Mouse (Mus musculus) liver, embryonic 16.5 days (tissue): Measurements from ENCODE around the gene Tbx1. TPM values are rescaled to one million over a fixed set of nuclear protein-coding genes. Genes with fewer than 3 reads are reported as not detected.

Experiments
- ATAC-seq: fragments of 200-750 bp; cut with Nextera tagmentation; 2 replicates; pipeline ENCODE4 v1.8.0; 2017; ENCODE audit warnings: low read depth, mild to moderate bottlenecking, moderate number of reproducible peaks, moderate library complexity
- H3K27ac ChIP-seq: fragments of 300-500 bp; sonication (generic); 2 replicates; pipeline ENCODE4 v1.5.1; 2014; ENCODE audit warnings: mild to moderate bottlenecking, low read length
- H3K27me3 ChIP-seq: fragments of 300-500 bp; sonication (generic); 2 replicates; pipeline ENCODE4 v1.6.1; 2014; ENCODE audit warnings: low read depth, low read length, mixed read lengths; ENCODE audit not compliant: control insufficient read depth, insufficient read depth
- H3K36me3 ChIP-seq: fragments of 300-500 bp; sonication (generic); 2 replicates; pipeline ENCODE4 v1.6.1; 2014; ENCODE audit warnings: mild to moderate bottlenecking; ENCODE audit not compliant: control insufficient read depth, insufficient read depth
- H3K4me1 ChIP-seq: fragments of 300-500 bp; sonication (generic); 2 replicates; pipeline ENCODE4 v1.6.1; 2014; ENCODE audit warnings: low read depth, low read length, mixed read lengths; ENCODE audit not compliant: control insufficient read depth
- H3K4me2 ChIP-seq: fragments of 300-500 bp; sonication (generic); 2 replicates; pipeline ENCODE4 v1.6.1; 2014; ENCODE audit warnings: low read depth, low read length, mixed read lengths
- H3K4me3 ChIP-seq: fragments of 300-500 bp; sonication (generic); 2 replicates; pipeline ENCODE4 v1.5.1; 2014; ENCODE audit warnings: low read depth, mild to moderate bottlenecking, low read length
- H3K9ac ChIP-seq: fragments of 300-500 bp; sonication (generic); 2 replicates; pipeline ENCODE4 v1.6.1; 2014; ENCODE audit warnings: low read depth, low read length
- H3K9me3 ChIP-seq: fragments of 300-500 bp; sonication (generic); replicated peaks from 2 replicates; pipeline ENCODE4 v1.6.1; 2016; ENCODE audit warnings: low read length; ENCODE audit not compliant: control insufficient read depth
- WGBS: fragments of 180-500 bp; shearing (Covaris S2); extraction: QIAGEN DNeasy Blood & Tissue Kit; methylation state at CpG from one replicate; pipeline ENCODE4 v1.1.7; 2014; ENCODE audit not compliant: insufficient replicate concordance; 5-methylcytosine and 5-hydroxymethylcytosine counted together
- polyA plus RNA-seq: library from polyadenylated mRNA; unstranded; fragments of >200 nt; fragmentation: Nextera tagmentation; extraction: Ambion mirVana; gene quantifications from 2 replicates; pipeline ENCODE4 v1.2.1, GENCODE M21; 2015

Tbx1 gene
- polyA plus RNA-seq, 1 experiment from 2014 or later = 0.07 TPM

DNA sequence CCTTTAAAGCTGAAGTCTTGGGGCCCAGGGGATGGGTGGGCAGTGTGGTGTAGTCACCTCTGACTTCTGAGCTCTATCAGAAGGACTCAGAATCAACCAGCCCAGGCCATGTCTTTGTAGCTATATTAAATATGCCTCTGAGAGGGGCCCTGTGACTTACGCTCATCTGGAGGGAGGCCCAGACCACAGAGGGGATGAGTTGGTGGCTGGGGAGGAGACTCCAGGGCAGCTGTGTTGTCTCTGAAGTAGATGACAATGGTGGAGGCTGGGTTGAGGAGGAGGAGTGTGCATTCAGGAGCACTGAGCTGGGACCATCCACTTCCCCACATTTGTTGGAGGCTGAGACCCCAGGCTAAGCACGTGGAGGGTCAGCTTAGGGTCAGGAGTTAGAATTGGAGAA, 27.8 kb upstream of the Tbx1 start:
- ATAC-seq = no peak
- H3K4me1 ChIP-seq = peaks cover 8% of the 10 kb centered on the region
- H3K27me3 ChIP-seq = peaks cover 65% of the 10 kb centered on the region
- H3K9me3 ChIP-seq = no peaks in the 10 kb centered on the region
- no peaks in the 10 kb centered on the region for H3K36me3 ChIP-seq
- no peak overlapping the region for H3K9ac ChIP-seq
- 65% methylated on average over 2 of the region's 2 CpGs for WGBS
- H3K27ac ChIP-seq = no peak overlapping the region
- no peak overlapping the region for H3K4me2 ChIP-seq
- H3K4me3 ChIP-seq = no peak overlapping the region

DNA sequence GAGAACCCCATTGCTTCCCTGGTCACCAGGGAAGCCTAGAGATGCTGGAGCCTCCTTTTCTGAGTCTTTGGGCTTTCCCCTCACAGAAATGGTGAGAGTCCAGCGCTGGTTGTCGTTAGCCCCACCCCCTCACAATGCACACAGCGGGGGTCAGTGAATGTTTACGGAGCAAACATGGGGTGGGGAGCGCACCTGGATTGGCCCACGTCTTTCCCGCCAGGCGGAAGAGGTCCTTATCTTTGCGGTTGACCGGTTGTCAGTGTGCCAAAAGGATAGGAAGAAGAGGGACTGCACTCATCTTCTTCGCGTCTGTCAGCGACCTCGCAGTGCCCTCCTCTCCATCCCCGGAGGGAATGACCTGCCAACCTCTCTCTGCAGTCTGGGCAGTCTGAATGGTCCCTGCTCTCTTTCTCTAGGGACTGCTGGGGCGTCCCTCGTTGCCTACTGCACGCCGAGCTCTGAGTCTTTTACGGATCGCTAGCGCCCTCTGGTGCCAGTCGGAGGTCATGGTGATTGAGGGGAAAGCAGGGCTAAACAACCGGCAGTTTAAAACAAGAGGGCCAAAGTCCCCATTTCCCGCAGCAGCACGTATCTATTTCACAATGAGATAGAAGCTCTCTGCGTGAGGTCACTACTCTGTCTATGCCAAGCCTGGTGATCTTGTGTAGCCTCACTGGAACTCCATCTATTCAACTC, 27.0 kb upstream of the Tbx1 start:
- Histone ChIP-seq H3K9me3 (no peaks in the 10 kb centered on the region), H3K4me1 (peaks cover 8% of the 10 kb centered on the region), H3K4me3 (peak overlapping the region; percentile 19; the same call in 1 of the 2 replicates), H3K4me2 (peak overlapping the region; percentile 39), H3K36me3 (no peaks in the 10 kb centered on the region), H3K27me3 (peaks cover 57% of the 10 kb centered on the region), H3K9ac (no peak overlapping the region), H3K27ac (no peak overlapping the region)
- 1% methylated on average over 27 of the region's 27 CpGs for WGBS
- peak; percentile 74 for ATAC-seq

DNA sequence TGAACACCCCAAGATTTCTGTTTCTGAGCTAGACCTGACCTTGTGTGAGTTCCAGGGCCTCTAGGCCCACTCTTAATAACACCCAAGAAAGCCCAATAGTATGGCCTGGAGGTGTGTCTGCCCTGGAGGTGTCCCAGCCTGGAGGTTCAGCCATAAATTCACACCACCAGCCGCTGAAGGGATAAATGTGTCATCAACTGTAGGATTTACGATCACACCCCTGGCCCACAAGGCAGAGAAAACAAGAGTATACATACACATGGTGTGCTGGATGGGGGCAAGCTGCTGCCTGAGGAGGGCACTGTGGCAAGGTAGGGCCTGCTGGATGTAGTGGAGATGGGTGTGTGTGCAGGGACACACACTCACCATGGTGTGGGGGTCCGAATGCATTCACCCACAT, 22.8 kb upstream of the Tbx1 start:
- Histone ChIP-seq H3K4me3 (no peak overlapping the region), H3K27me3 (peaks cover 21% of the 10 kb centered on the region), H3K9me3 (no peaks in the 10 kb centered on the region), H3K9ac (no peak overlapping the region), H3K4me2 (no peak overlapping the region), H3K36me3 (no peaks in the 10 kb centered on the region), H3K4me1 (no peaks in the 10 kb centered on the region; the same call in none of the 2 replicates), H3K27ac (no peak overlapping the region)
- ATAC-seq = no peak
- WGBS = 61% methylated on average over 3 of the region's 3 CpGs

DNA sequence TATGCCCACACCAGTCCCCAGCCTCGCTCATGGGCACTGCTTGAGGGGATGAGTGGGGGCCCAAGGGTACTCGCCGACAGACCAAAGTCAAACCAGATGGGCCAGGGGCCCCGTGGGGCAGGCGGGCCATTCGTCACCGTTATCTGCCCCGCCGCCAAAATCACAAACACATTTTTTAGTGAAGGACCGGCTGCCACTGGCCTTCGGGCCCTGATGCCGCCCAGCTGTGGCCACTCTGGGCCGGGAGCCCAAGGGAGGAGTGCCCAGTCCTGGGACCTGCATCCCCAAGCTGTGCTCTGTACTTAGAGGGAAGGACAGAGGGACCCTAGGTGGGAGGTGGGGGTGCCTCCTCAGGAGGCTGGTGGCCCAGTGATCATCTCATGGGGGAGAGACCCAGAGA, 21.3 kb upstream of the Tbx1 start:
- Histone ChIP-seq H3K36me3 (no peaks in the 10 kb centered on the region), H3K9me3 (no peaks in the 10 kb centered on the region), H3K27me3 (peaks cover 20% of the 10 kb centered on the region), H3K4me3 (no peak overlapping the region), H3K4me1 (no peaks in the 10 kb centered on the region), H3K4me2 (no peak overlapping the region), H3K27ac (no peak overlapping the region), H3K9ac (no peak overlapping the region)
- no peak for ATAC-seq
- 68% methylated on average over 13 of the region's 13 CpGs for WGBS

DNA sequence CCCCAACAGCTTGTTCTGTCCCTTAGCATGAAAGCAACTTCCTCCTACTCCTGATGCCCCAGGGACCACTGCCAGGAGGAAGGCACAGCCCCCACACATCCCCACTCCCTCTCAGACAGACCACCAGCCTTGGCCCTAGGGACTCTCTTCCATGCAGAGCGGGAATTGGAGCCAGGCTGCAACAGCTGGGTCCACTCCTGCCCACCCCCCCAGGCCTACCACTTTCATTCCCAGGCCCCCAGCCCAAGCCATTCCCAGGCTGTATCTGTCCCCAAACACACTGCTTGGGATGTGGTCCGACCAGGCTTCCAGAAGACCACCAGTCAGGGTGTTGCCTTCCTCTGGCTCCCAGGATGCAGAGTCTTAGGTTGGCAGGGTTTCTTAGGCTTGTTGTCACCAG, 18.6 kb upstream of the Tbx1 start:
- H3K27me3 ChIP-seq = peaks cover 7% of the 10 kb centered on the region; the same call in 1 of the 2 replicates
- H3K4me1 ChIP-seq = no peaks in the 10 kb centered on the region
- 45% methylated on average over 2 of the region's 2 CpGs for WGBS
- H3K27ac ChIP-seq = no peak overlapping the region
- no peak overlapping the region for H3K4me2 ChIP-seq
- no peaks in the 10 kb centered on the region for H3K36me3 ChIP-seq
- no peaks in the 10 kb centered on the region for H3K9me3 ChIP-seq
- no peak for ATAC-seq
- H3K4me3 ChIP-seq = no peak overlapping the region
- no peak overlapping the region for H3K9ac ChIP-seq

DNA sequence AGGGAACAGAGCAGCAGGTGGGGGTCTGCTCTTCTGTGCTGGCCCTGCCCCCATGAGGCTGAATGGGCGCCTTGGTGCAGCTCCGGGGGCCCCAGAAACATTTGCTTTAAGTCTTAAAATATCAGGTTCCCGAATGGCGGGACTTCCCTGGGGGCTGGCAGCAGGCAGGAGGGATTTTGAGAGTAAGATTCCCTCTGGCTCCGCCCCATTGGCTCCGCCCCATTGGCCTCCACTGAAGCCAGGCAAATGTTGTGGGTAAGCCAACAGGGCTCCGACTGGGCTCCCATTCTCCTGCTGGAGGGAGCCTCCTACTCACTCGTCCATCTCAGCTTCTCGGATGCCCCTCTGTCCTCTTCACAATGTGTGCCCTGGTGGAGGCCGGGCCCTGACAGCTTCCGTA, 17.8 kb upstream of the Tbx1 start:
- 25% methylated on average over 11 of the region's 11 CpGs for WGBS
- H3K4me3 ChIP-seq = no peak overlapping the region
- ATAC-seq = no peak
- no peaks in the 10 kb centered on the region for H3K9me3 ChIP-seq
- no peak overlapping the region for H3K4me2 ChIP-seq
- no peak overlapping the region for H3K9ac ChIP-seq
- no peak overlapping the region for H3K27ac ChIP-seq
- peaks cover 7% of the 10 kb centered on the region; the same call in 1 of the 2 replicates for H3K27me3 ChIP-seq
- no peaks in the 10 kb centered on the region for H3K4me1 ChIP-seq
- H3K36me3 ChIP-seq = no peaks in the 10 kb centered on the region

DNA sequence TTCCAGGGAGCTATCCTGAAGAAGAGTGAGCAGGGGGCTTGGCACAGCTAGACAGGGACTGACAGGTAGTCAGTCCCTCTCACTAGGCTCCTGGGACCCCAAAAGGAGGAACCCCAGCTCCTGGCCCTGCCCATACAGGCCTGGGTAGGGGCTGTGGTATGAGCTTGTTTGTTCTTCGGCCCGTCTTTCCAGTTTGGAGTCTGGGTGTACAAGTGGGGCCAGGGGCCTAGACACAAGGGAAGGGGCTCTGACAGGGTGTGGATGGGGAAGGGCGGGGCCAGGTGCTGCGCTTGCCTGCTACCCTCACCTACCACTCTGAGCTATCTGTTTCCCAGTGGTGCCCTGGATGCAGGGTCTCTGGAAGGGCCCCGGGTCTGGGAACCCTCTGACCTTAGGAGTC, 15.2 kb upstream of the Tbx1 start:
- H3K9ac ChIP-seq = no peak overlapping the region
- no peak overlapping the region for H3K4me2 ChIP-seq
- H3K4me3 ChIP-seq = no peak overlapping the region
- H3K9me3 ChIP-seq = no peaks in the 10 kb centered on the region
- 60% methylated on average over 5 of the region's 5 CpGs for WGBS
- H3K36me3 ChIP-seq = no peaks in the 10 kb centered on the region
- no peaks in the 10 kb centered on the region for H3K4me1 ChIP-seq
- ATAC-seq = no peak
- H3K27ac ChIP-seq = no peak overlapping the region
- peaks cover 7% of the 10 kb centered on the region; the same call in 1 of the 2 replicates for H3K27me3 ChIP-seq

DNA sequence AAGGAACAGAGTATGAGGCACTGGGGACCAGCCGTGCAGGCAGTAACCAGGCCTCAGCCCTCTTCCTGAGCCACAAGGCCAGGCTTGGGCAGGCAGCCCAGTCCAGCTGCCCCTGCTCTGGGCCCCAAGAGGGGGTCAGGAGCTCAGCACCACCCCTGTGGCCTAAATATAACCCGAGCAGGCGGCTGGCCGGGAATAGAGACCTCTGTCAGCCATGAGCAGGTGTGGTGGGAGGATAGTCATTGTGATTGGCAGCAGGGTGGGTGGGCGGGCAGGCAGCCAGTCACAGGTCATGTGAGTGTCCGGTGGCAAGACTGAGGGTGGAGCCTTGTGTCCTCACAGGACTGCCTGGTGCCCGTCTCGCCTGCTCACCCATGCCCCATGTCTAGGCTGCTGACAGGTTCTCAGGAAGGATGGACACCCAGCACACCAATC, 13.8 kb upstream of the Tbx1 start:
- Histone ChIP-seq H3K9ac (no peak overlapping the region), H3K36me3 (no peaks in the 10 kb centered on the region), H3K4me3 (no peak overlapping the region), H3K27ac (no peak overlapping the region), H3K4me1 (no peaks in the 10 kb centered on the region), H3K9me3 (no peaks in the 10 kb centered on the region), H3K27me3 (0 out of 2 replicates have a peak, but pooled peaks cover 3% of the 10 kb centered on the region), H3K4me2 (no peak overlapping the region)
- ATAC-seq = peak; percentile 43; the same call in 1 of the 2 replicates
- 45% methylated on average over 8 of the region's 8 CpGs for WGBS

DNA sequence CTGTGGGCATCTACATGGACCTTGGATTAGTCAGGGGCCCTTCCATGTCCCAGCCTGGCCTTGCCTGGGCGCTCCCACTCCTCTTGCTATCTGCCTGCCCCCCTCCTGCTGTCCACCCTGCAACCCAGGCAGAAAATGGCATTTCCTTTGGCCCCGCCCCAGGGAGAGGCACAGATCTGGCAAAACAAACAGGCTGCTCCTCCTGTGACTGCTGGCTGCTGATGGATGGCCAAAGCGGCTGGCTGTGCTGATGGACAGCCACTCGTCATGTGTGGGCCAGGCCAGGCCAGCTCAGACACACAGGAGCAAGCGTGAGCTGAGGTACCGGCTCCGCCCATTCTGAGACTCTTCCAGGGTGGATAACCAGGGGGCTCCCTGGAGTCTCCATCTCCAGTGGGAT, 11.0 kb upstream of the Tbx1 start:
- Histone ChIP-seq H3K27me3 (no peaks in the 10 kb centered on the region), H3K27ac (no peak overlapping the region), H3K36me3 (no peaks in the 10 kb centered on the region), H3K9me3 (no peaks in the 10 kb centered on the region), H3K4me3 (no peak overlapping the region), H3K4me1 (no peaks in the 10 kb centered on the region), H3K9ac (no peak overlapping the region), H3K4me2 (no peak overlapping the region)
- WGBS = 58% methylated on average over 7 of the region's 7 CpGs
- no peak for ATAC-seq
